Mouse (Mus musculus): ENCODE data around the gene Pctp. TPM values are rescaled to one million over a fixed set of nuclear protein-coding genes. Genes with fewer than 3 reads are reported as not detected.
A peak's percentile ranks its signal among the peaks of the same experiment; 100 is the strongest.

The Pctp gene
- polyA plus RNA-seq, 1 experiment from 2014 or later: 4.6 TPM

- POLR2A ChIA-PET: no interaction called here
- no peak for ATAC-seq
Measured at GRCm38 (mm10) chr11:90030557-90030956, 27.9 kb upstream of the Pctp start.

DNA sequence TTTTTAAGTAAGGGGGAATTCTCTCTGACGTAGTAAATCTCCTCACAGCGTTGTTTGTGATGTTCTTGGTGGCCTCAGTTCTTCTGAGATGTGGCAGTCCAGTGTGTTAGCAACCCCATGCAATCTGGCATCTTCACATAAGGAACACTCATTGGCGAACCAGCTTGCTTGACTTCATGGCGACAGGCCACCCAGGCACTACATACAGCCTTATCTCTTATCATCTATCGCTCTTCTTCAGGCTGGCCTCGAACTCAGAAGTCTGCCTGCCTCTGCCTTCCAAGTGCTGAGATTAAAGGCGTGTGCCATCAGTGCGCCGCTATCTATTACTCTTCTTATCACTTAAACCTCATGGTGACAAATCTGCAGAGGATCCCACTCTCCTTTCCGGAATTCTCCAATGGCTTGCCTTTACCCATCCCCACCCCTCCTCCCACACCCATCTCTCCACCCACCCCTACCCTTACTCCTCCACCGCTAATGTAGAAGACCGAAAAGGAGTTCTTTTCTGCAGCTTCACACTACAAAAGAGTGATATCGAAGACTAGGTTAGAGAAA is 27.2 kb upstream of the Pctp start, which contains the start of gene Tmem100:
Tmem100 (plus strand) TSS at position 508 of the 558 bp plus-strand sequence.
- TF ChIP-seq CTCF (IDR thresholded peaks at IDR 0.05): no peak
- ATAC-seq (no peak), DNase-seq (ENCODE audit: low read depth, low spot score) (no peak)
- in situ Hi-C loops (cut with MboI; ENCODE audit: low pct_unique_long_range_greater_than_20kb): no loop called here
- peaks cover 17% of the 10 kb centered on the region for H3K27me3 ChIP-seq
- POLR2A ChIA-PET: no interaction called here
- CTCF ChIA-PET: no interaction called here

More at GRCm38 (mm10) chr11:90030557-90030956, 27.9 kb upstream of the Pctp start:
- in situ Hi-C loops (cut with MboI; ENCODE audit: low pct_unique_long_range_greater_than_20kb): no loop called here
- peaks cover 24% of the 10 kb centered on the region for H3K27me3 ChIP-seq
- no peak for DNase-seq (ENCODE audit: low read depth, low spot score)
- CTCF ChIA-PET: no interaction called here
- TF ChIP-seq CTCF (IDR thresholded peaks at IDR 0.05): no peak

- in situ Hi-C loops (cut with MboI; ENCODE audit: low pct_unique_long_range_greater_than_20kb): no loop called here
- POLR2A ChIA-PET: no interaction called here
- ATAC-seq (no peak), DNase-seq (ENCODE audit: low read depth, low spot score) (no peak)
- H3K27me3 ChIP-seq: peaks cover 14% of the 10 kb centered on the region
- CTCF ChIA-PET: no interaction called here
- no peak for TF ChIP-seq CTCF (IDR thresholded peaks at IDR 0.05)
Measured at GRCm38 (mm10) chr11:90029354-90029753, 26.7 kb upstream of the Pctp start.

DNA sequence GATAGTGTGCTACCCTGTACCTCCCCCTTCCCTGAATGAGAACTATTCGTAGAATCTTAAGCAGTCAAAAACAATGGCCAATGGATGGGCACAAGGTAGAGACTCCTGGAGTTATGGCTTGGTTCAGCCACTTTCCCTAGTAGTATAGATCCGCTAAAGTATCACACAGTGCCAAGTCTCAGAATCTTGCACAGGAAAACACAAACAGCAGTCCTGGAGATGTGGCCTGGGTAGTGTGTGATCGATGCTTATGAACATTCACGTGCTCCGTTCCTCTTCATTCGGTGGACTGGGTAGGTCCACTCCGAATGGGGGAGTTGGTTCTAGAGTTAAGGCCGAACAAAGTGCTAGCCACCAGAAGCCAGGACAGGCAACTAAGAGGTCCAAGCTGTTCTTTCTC is 26.1 kb upstream of the Pctp start:
- H3K27me3 ChIP-seq: peaks cover 14% of the 10 kb centered on the region
- POLR2A ChIA-PET: no interaction called here
- ATAC-seq (no peak), DNase-seq (ENCODE audit: low read depth, low spot score) (no peak)
- CTCF ChIA-PET: no interaction called here
- in situ Hi-C loops (cut with MboI; ENCODE audit: low pct_unique_long_range_greater_than_20kb): no loop called here
- no peak for TF ChIP-seq CTCF (IDR thresholded peaks at IDR 0.05)

DNA sequence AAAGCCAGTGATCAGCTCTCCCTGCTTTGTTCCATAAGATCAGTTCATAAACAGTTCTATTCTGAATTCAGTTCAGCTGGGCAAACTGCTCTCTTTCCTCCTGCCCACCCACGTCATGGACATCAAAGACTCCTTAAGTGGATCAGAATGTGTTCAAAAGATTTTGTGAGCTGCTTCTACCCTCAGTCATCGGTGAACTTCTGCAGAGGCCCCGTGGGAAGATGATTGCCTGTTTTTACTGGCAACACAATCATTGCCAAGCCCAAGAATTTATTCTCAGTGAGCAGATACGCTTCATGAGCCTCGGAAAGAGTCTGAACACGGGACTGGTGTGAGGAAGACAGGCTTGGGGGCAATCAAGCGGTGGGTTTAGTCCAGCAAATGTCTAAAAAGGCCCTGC is 24.5 kb upstream of the Pctp start:
- DNase-seq (ENCODE audit: low read depth, low spot score) (no peak), ATAC-seq (no peak)
- H3K27me3 ChIP-seq: peaks cover 7% of the 10 kb centered on the region
- TF ChIP-seq CTCF (IDR thresholded peaks at IDR 0.05): no peak
- POLR2A ChIA-PET: interaction anchor here (0.5 kb wide), 1 partner anchor 22 kb away, joined by 3 read pairs; no protein-coding TSS in a partner anchor
- CTCF ChIA-PET: no interaction called here
- in situ Hi-C loops (cut with MboI; ENCODE audit: low pct_unique_long_range_greater_than_20kb): no loop called here

GRCm38 (mm10) chr11:90026802-90027174 is 24.1 kb upstream of the Pctp start:
- ChIA-PET CTCF (no interaction called here), POLR2A (interaction anchor here (0.5 kb wide), 1 partner anchor 22 kb away, joined by 3 read pairs; no protein-coding TSS in a partner anchor)
- no peak for TF ChIP-seq CTCF (IDR thresholded peaks at IDR 0.05)
- in situ Hi-C loops (cut with MboI; ENCODE audit: low pct_unique_long_range_greater_than_20kb): no loop called here
- DNase-seq (ENCODE audit: low read depth, low spot score) (no peak), ATAC-seq (no peak)
- H3K27me3 ChIP-seq: peaks cover 3% of the 10 kb centered on the region

DNA sequence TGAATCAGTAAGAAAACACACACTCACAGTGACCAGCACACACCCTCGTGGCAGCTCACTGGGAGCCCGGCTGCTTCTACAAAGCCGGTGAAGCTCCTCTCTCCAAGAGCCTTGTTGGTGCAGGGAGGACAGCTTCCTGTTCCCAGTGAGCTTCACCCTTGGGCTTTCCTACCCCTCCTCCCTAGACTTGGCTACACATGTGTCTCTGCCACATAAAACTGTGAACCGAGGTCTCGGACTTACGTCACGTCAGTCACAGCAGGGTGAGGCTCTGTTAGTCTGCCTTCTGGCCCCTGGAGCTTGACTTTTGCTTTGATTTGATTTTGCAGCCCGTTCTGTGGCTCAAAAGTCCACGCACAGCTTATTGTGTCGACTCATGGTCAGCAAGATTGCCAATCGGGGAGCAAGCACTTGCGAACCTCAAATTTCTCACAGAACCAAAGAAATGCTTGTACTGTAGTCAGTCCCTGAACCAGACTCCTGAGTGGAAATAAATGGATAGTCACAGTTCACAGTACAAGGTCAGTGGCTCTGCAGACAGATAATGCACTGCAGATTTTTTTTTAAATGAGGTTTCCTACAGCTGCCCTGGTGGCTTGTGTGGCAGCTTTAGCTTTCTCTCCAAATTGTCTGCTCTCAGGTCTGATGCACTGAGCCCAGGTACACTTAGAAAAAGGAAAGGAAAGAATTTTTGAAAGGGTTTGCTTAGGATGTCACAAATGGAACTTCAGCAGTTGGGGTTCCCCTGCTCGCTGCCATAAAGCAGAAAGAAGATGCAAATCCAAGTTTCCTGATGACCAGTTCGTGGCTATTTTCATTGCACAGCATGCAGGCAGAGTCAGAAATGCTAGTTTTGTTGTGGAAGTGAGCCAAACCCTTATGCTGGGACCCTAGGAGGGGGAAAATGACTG is 23.5 kb upstream of the Pctp start:
- TF ChIP-seq CTCF (IDR thresholded peaks at IDR 0.05): no peak
- ChIA-PET POLR2A (interaction anchor here (0.5 kb wide), 1 partner anchor 21 kb away, joined by 3 read pairs; no protein-coding TSS in a partner anchor), CTCF (interaction anchor here (0.9 kb wide), 1 partner anchor 11 kb away, joined by 3 read pairs; no protein-coding TSS in a partner anchor)
- in situ Hi-C loops (cut with MboI; ENCODE audit: low pct_unique_long_range_greater_than_20kb): no loop called here
- DNase-seq (ENCODE audit: low read depth, low spot score) (no peak), ATAC-seq (no peak)
- H3K27me3 ChIP-seq: no peaks in the 10 kb centered on the region

- ChIA-PET POLR2A (no interaction called here), CTCF (interaction anchor here (0.9 kb wide), 1 partner anchor 30 kb away, joined by 4 read pairs; no protein-coding TSS in a partner anchor)
- in situ Hi-C loops (cut with MboI; ENCODE audit: low pct_unique_long_range_greater_than_20kb): no loop called here
- H3K27me3 ChIP-seq: no peaks in the 10 kb centered on the region
- DNase-seq (ENCODE audit: low read depth, low spot score): no peak
- ATAC-seq: no peak
- TF ChIP-seq CTCF (IDR thresholded peaks at IDR 0.05): peak; percentile 46
Measured at GRCm38 (mm10) chr11:90019161-90019560, 16.5 kb upstream of the Pctp start.

DNA sequence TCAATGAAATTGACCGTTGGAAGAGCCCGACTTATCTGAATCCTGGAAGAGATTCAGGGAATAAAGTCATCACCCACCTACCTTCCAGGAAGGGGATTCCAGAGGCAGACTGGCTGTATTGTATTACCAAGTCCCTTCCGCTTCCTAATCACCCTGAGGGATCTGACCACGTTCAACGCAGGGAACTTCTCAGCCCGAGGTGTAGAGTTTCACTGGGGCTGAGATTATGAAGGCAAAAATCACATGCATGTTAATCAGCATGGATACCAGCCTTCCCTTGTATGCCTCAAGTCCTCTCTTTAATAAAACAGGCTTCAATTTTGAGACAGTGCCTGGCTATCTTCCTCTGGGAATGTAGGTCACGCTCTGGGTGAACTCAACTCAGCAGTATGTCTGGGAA is 12.6 kb upstream of the Pctp start:
- in situ Hi-C loops (cut with MboI; ENCODE audit: low pct_unique_long_range_greater_than_20kb): no loop called here
- CTCF ChIA-PET: no interaction called here
- no peak for DNase-seq (ENCODE audit: low read depth, low spot score)

DNA sequence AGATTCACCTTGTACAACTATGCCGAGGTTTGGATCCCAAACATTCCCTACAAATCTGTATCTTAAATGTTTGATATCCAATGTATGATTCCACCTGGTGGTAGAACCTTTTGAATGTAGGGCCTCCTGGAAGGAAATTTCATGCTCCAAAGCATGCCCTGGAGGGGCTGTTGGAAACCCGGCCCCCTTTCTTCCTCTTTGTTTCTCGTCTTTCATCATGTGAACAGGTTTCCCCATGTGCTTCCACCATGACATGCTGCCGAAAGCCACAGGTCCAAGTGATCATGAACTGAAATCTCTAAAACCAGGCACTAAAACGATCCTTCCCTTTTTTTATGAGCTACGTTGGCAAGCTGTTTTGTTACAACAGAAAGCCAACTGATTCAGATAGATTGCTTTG is 11.0 kb upstream of the Pctp start:
- ChIA-PET CTCF (no interaction called here), POLR2A (no interaction called here)
- no peak for TF ChIP-seq CTCF (IDR thresholded peaks at IDR 0.05)
- no peaks in the 10 kb centered on the region for H3K27me3 ChIP-seq
- no peak for ATAC-seq
- no peak for DNase-seq (ENCODE audit: low read depth, low spot score)
- in situ Hi-C loops (cut with MboI; ENCODE audit: low pct_unique_long_range_greater_than_20kb): no loop called here

More for the DNA sequence above, 12.6 kb upstream of the Pctp start:
- ATAC-seq: no peak
- POLR2A ChIA-PET: no interaction called here
- no peaks in the 10 kb centered on the region for H3K27me3 ChIP-seq
- TF ChIP-seq CTCF (IDR thresholded peaks at IDR 0.05): no peak
